Mouse (Mus musculus) ovary, postnatal 14 days (tissue): ENCODE results near the gene Scaf1.

ENCODE experiments used
- DNase-seq: peaks from one replicate; pipeline ENCODE4 v3.0.0; 2022; ENCODE audit warnings: low spot score

The Scaf1 gene

DNA sequence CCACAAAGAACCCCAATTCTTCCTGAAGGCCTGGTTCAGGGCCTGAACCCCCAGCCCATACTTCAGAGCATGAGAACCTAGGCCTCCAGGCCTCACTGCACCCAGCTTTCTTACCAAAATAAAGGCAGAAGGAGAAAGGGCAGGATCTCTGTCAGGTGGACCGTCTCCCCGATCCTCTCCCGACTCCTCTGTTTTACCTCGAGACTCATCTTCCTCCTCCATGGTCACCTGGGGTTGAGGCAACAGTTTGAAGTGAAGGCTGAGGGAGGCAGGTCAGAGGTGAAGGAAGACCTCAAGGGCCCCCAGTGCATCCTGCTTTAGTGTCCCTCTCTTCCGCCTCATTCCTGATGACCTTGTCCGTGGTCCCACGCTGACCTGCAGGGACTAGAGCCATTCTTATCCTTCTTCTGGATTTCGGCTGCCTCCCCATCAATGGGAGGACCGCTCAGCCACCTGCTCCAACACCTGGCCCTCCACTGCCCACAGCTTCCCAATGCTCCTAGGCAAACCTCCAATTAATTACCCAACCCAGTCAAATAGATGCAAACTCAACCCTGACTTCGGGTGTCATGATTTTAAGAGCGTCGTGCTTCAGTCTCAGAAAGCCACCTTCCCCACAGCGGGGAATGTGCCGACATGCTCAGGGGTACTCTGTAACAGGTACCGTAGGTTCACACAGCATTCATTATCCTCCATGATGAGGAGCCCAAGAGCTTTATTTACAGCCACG lies 2.6 kb downstream of the Scaf1 start:
- no peak for DNase-seq

DNA sequence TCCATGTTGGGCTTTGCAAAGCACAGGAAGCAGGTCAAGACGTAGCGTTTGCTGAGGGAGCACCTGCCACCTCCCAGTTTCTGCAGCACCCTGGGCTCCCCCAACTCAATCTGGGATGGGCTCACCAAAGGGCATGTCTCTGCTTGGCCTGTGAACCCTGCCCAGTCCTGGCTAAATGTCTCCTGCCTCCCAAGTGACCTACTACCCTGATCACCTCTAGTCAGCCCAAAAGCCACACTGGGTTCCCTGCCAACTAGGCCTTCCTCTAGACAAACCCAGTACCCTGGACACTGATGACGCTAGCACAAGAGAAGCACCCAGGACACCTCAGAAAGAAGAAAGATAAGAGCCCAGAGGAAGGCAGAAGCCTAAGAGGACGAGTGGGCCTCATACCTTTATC lies 3.3 kb downstream of the Scaf1 start:
- DNase-seq = no peak

DNA sequence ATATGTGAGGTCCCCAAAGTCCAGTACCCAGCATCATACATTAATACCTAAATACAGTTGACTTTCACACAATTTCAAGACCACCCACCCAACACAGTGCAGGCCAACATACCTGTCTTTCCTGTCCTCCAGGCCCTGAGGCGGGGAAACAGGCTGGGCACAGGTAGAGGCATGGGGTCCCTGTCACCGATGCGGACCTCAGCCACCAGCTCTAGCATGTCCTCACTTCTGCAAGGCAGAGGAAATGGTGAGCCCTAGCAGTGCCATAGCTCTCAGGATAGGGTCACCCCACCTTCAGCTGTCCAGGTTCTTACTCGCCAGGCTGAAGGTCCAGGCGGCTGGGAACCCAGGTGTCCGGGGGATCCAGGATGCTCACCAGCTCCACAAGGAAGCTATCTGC lies 4.2 kb downstream of the Scaf1 start:
- DNase-seq = no peak

DNA sequence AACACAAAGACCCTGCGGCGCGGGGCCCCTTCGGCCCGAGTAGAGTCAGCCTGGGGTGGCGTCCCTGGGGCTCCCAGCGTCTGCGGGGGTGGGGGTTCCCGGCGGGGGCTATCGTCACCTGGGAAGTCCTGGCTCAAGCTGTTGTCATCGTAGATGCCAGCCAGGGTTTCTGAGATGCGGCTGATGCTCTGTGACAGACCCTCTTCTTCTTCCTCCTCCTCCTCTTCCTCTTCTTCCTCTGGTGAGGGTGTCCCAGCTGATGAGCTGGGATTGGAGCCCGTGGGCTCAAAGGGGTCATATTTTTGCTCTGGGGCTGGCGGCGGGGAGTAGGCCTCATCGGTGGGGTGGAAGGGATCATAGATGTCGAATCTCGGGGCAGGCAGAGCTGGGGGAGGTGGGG lies 7.8 kb downstream of the Scaf1 start:
- DNase-seq = no peak

DNA sequence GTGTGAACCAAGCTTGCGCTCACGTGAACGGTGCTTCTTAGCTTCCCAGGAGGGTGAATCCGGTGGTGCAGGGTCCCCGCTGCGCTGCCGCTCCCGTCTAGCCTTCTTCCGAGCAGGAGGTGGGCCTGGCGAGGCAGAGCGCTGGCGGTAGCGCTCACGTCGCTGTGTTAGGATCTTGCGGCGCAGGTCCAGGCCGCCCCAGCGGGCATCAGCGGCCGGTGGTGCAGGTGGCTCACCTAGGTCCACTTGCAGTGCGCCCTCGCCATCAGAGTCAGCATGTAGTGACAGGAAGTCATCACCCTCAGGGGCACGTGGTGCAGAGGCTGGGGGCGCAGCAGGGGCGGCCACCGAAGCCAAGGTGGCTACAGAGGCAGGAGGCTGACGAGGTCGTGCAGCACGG lies 8.3 kb downstream of the Scaf1 start:
- DNase-seq = no peak

DNA sequence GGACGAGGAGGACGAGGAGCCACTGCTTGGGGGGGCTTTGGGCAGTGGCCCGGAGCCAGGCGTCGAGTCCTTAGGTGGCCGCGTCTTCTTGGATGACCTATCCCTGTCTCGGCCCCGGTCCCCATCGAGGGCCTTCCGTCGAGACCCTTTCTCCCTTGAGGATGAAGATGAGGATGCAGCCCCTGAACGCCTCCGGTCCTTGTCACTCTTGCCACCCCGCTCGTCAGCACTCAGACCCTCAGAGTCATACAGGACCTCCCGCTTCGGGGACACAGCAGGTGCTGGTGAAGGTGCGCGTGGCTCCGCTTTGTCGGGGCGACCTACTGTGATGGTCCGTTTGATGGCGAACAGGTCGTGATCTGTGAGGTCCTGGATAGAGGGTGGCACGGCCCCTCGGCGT lies 9.0 kb downstream of the Scaf1 start:
- DNase-seq = no peak

DNA sequence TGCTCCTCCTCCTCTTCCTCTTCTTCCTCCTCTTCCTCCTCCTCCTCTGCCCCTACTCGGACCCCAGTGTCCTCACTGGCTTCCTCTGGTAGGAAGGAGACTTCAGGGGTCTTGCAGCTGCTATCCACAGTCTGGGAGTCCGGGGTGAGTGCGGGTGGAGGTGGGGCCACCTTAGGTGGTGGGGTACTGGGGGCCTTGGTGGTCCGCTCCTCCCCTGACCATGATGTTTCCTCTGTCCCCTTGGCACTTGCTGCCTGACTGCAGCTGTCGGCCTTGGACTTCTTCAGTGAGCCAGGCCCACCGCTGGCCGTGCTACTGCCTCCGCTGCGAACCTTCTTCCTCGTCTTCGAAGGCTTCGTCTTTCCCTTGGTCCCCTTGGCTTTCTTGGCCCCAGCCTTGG lies 9.7 kb downstream of the Scaf1 start:
- no peak for DNase-seq

DNA sequence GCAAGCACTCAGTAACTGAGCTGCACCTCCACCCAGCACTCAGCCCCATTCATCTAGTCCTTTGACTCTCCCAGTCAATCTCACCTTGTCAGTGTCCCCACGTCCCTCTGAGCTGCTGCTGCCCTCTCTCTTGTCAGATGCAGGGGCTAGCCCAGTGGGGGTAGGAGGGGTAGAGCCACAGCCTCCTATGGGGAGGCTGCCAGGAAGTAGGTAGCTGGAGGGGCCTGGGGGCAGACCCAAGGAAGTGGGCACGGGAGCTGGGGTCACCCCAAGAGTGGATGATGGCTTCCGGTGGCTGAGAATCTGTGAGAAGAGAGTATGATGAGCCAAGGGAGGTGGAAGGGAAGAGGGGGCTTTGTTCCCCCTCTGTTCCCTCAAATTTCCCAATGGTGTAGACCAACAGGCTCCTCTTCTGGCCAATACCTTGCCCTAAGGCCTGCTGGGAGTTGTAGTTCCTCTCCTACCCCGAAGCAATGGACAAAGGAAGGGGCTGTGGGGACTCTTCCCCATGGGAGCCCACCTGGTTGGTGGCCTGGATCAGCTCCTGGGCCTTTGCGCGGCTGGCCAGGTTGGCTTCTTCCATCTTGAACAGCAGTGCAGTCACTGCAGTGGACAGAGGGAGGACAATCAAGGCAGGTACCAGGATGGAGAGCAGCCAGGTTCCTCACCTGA lies 10.7 kb downstream of the Scaf1 start:
- DNase-seq = no peak

DNA sequence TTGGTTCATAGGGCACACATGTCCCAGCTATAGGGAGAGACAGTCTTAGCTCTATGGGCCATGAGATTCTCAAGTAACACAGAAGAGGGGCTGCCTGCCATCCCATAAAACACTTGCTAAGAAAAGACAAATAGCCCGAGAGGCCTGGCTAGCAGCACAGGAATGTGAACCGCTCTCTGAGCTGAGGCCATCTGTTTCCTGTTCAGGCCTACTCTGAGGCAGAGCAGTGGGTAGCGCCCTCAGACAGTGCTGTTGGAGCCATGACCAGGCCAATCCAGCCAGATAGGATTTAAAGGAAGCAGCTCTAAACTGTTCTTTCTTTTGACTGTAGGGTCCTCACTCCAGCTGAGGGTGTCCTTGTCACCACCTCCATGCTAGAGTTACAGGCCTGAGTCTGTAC lies 11.6 kb downstream of the Scaf1 start:
- DNase-seq = no peak

DNA sequence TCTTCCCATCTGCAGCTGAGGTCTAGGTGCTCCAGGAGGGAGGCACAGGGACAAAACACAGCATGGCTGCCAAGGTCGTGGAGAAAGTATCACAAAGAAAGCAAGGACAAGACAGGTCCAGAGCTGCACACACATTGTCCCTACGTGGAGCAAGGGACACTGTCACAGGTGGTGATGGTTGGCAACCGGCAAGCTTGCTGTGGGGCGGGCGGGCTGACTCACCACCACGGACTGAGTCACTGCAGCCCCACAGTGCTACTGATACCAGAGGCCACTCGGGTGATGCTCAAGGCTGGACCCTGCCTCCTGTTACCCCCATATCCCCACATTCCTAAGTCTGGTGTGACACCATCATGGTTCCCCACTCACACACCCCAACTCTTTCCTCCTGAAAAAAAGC lies 13.7 kb downstream of the Scaf1 start:
- no peak for DNase-seq

DNA sequence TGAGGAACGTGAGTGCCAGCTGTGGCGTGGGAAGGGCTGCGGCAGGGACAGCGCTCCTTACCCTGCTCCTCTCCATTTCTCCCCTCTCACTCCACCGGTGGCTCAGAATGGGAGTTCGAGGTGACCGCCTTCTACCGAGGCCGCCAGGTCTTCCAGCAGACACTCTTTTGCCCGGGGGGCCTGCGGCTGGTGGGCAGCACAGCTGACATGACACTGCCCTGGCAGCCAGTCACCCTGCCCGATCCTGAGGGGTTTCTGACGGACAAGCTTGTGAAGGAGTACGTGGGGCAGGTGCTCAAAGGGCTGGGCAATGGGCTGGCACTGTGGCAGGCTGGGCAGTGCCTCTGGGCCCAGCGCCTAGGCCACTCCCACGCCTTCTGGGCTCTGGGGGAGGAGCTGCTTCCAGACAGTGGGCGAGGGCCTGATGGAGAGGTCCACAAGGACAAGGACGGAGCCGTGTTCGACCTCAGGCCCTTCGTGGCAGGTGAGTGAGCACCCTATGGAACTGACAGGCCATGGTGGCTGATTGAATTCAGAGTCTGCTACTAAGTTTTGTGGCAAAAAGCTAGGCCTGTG lies 15.5 kb downstream of the Scaf1 start:
- no peak for DNase-seq

DNA sequence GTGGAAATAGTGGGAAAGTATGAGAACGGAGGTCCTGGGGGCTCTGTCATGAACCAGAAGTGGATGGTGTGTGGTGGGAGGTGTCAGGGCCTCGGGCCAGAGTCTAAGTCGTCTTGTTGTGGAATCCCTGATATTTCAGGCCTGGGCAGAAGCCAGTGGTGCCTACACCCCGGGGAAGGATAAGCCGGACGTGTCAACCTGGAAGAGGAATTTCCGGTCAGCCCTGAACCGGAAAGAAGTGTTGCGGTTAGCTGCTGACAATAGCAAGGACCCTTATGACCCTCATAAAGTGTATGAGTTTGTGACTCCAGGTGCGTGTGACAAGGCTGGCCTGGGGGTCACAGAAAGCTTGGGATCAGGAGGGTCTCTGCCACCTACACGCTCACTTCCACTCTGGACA lies 16.4 kb downstream of the Scaf1 start:
- no peak for DNase-seq

DNA sequence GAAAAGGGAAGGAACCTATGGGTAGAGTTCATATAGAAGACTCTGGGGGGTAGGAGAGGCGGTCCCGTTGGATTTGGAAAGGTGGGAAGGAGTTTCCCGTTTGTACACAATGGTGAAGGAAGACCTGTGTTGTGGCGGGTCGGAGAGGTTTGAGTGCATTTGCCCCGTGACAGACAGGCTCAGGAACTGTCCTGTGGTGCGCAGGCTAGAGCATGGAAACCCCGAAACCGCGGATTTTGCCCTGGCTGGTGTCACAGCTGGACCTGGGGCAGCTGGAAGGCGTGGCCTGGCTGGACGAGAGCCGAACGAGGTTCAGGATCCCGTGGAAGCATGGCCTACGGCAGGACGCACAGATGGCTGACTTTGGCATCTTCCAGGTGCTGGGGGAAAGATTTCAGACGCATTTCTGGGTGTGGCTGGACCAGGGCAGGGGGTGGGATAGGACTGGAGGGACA lies 17.6 kb downstream of the Scaf1 start, which contains the start of gene Bcl2l12:
Gene Bcl2l12, minus strand, starts transcription at position 212 of the 455 bp plus-strand sequence.
- DNase-seq = peak; percentile 42

DNA sequence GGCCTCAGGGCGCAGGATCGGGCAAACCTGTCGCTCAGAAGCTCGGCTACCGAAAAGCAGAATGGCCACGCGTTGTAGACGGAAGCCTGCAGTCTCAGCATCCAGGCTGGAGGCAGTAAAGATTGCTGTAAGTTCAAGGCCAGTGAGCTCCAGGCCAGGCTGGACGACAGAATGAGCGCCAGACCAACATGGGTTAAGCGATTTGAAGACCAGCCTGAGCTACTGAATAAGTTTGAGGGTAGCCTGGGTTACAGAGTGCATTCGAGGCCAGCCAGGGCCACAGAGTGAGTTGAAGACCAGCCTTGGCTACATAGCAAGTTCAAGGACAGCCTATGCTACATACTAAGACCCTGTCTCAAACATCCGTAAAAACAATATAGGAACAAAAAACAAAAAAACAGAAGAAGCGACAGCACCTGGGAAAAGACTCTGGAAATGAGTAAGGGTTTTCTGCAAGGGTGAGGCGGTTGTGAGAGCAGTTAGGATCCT lies 18.2 kb downstream of the Scaf1 start:
- DNase-seq = no peak

DNA sequence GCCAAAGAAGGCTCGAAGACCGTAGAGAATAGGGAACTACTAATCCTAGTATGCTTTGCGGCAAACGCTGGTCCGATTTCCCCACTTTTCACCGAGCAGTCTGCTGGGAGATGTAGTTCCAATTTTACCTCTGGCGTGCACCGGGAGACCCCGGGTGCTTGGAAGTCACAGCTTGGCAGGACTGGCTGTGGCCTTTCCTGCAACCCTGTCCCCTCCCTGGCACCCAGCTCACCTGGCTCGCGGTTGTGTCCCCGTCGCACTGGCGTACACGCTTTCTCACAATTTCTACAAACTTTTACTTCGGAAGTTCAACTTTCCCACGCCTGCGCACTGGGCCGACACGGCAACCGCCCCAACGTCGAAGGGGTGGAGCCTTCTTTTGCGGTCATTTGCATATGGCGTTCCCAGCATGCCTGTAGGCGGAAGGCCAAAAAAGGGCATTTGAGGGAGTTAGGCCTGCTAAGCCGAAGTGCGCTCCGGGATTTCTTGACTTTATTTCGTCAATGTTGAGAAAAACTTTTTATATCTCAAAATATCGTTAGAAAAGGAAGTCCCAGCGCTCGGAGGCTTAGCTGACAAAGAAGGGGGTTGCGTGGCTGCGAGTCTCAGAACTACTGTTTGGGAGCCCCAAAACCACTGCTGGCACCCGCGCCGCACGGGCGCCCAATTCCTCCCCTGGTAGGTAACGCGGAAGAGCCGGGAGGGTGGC lies 18.8 kb downstream of the Scaf1 start, which contains the start of gene Irf3:
Gene Irf3, plus strand, starts transcription at position 418 of the 709 bp plus-strand sequence.
- DNase-seq = peak; percentile 94

DNA sequence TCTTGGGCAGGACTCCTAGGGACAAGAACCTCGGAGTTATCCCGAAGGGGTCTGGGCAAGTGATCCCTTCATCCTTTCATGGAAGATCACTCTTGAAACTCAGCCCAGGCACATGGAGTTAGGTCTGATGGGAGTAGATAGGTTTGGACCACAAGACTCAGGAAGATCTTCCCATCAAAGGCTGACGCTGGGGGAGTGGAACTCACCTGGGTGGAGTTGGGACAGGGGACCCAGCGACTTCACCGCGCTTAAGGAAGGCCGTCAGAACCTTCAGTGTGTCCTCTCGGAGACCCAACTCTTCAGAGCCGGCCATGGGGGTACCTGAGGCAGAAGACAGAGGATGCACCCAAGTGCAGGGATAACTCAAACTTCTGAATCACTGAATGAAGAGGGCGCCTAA lies 19.5 kb downstream of the Scaf1 start:
- no peak for DNase-seq

DNA sequence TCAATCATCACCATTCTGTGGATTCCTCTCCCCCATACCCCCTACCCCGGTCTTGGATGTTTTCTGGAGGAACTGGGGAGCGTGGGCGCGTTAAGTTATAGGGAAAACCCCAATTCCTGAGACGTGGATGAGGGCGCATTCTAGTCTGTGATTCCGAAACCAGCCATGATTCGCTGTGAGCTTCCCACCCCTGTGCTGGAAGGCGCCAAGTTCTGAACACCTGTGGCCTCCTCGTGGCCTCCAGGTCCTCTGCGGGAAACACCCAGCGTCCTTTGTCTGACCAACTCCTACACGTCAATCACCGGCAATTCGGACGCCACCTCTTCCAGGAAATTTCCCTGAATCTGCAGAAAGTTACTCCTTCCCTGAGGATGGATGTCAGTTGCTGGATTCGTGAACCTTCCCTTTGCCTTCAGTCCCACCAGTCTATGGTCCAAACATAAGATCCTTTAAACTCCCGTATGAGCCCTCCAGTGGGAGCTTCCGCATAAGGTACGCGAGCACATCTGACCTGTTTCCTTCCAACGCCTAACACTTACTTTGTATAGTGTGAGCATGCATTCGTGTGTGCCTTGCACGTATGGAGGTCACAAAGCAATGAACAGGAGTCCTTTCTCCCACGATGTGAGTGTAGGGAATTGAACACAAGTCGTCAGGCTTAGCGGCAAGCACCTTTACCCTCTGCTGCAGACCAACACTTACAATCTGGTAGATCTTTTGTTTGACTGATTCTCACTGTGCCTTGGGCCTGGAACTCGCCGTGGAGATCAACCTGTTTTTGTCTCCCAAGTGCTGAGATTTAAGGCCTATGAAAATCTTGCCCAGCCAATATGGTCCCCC lies 29.1 kb downstream of the Scaf1 start:
- DNase-seq = no peak

DNA sequence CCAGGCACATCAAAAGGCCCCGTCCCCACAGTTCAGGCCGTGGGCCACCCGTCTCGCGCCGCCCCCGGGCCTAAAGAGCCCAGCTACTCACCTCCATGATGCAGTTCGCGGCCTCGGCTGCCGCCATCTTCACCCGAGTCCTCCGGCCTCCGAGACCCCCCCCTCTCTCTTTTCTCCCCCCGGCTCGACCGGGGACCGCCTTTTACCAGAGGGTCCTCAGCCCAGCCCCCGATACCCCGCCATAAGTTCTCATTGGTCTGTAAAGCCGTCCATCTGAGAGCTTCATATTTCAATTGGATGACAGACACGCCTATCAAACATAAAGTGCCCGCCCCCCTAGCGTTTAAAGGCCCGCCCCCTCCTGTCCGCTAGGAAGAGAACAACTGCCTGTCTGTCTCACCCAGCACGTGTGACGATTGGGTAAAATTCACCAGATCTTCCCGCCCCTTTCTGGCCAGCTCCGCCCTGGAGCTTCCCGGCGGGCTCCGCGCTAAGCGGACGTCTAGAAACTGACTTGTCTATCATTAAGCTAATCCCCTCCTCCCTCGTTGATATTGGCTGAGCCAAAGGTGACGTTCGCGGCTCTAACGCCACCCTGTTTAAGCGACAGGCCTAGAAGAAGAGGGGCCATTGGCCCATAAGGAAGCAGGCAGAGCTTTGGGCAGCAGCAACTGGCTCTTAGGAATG lies 29.8 kb downstream of the Scaf1 start, which contains the start of gene Prmt1:
Gene Prmt1, minus strand, starts transcription at position 377 of the 687 bp plus-strand sequence.
- DNase-seq = peak; percentile 97

DNA sequence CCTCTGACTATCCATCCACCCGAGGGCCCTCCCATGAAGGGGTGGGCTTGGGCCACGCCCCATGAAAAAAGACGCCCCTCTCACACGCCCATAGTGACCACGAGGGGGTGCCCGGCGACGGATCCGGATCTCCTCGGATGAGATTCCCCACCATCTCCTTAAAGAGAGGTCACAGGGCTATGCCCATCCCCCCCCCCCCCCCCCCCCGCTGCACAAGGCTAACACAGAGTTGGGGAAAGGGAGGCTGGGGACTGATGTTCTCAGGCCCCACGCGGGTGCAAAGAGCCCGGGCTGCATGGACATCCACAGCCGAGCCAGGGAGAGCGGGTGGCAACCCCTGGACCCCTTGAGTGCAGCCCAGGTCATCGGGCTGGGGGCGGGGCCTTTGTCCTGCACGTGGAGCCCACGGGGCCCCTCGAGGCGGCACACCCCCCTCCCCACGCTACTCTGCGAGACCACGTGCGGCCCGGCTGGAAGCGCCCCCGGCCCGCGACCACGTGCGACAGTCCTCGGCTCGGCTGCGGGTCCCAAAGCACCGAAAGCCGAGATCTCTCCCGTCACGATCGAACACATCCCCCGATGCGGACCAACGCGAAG lies 30.5 kb downstream of the Scaf1 start:
- DNase-seq = peak; percentile 69

DNA sequence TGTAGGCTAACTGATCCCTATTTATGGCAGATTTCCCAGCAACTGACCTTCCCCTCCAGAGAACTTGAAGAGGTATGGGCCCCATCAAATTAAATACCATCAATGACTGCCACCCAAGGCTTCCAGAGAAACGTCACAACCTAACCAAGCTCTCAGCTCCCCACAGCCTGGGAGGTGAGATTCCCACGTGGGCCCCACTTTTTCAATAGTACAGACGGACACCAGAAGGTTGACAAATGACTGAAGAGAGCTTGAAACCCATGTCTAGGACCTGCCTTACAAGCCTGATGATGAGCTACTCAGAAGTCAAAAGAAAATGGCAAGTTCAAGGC lies 31.4 kb downstream of the Scaf1 start:
- no peak for DNase-seq
